Mouse (Mus musculus) liver, embryonic 14.5 days (tissue): ENCODE data around the gene Atp7b. TPM values are rescaled to one million over a fixed set of nuclear protein-coding genes. Genes with fewer than 3 reads are reported as not detected.

ENCODE experiments used
- ATAC-seq: fragments of 200-750 bp; cut with Nextera tagmentation; 2 replicates; pipeline ENCODE4 v1.8.0; 2017; ENCODE audit warnings: moderate number of reproducible peaks, mild to moderate bottlenecking, moderate library complexity; ENCODE audit not compliant: insufficient read depth
- DNase-seq, 3 experiments: peaks; one replicate each; pipeline ENCODE4 v3.0.0-alpha.2; 2012 to 2013; ENCODE audit warnings: low read depth in 3 of 3, low spot score in 3 of 3
- H3K27ac ChIP-seq: fragments of 300-500 bp; sonication (generic); 2 replicates; pipeline ENCODE4 v1.5.1; 2014; ENCODE audit warnings: moderate library complexity, mild to moderate bottlenecking, control low read depth, inconsistent platforms
- H3K27me3 ChIP-seq: fragments of 300-500 bp; sonication (generic); 2 replicates; pipeline ENCODE4 v1.6.1; 2014; ENCODE audit warnings: mild to moderate bottlenecking, low read length, moderate library complexity; ENCODE audit not compliant: control insufficient read depth, insufficient read depth
- H3K36me3 ChIP-seq: fragments of 300-500 bp; sonication (generic); replicated peaks from 2 replicates; pipeline ENCODE4 v1.6.1; 2014; ENCODE audit warnings: low read depth; ENCODE audit not compliant: control insufficient read depth, insufficient read depth
- H3K4me1 ChIP-seq, 2 experiments: fragments of 200-500 bp in 1 of 2; fragments of 300-500 bp in 1 of 2; sonication (generic) in 1 of 2; replicated peaks; 2 replicates each; pipeline ENCODE4 v1.6.1; 2012 to 2014; ENCODE audit warnings: antibody characterized with exemption in 1 of 2, inconsistent platforms in 1 of 2, low read length in 1 of 2; ENCODE audit not compliant: control insufficient read depth in 2 of 2, insufficient read depth in 2 of 2
- H3K4me2 ChIP-seq: fragments of 300-500 bp; sonication (generic); 2 replicates; pipeline ENCODE4 v1.6.1; 2014; ENCODE audit warnings: low read depth, mild to moderate bottlenecking, control low read depth, moderate library complexity
- H3K4me3 ChIP-seq, 2 experiments: fragments of 200-500 bp in 1 of 2; fragments of 300-500 bp in 1 of 2; sonication (generic) in 1 of 2; 2 replicates each; pipeline ENCODE4 v1.5.1; 2012 to 2014; ENCODE audit warnings: low read depth in 2 of 2, low read length in 2 of 2, mild to moderate bottlenecking in 2 of 2, control low read depth in 1 of 2, inconsistent platforms in 1 of 2, moderate library complexity in 1 of 2; ENCODE audit not compliant: insufficient read depth in 1 of 2
- H3K9ac ChIP-seq: fragments of 300-500 bp; sonication (generic); replicated peaks from 2 replicates; pipeline ENCODE4 v1.6.1; 2014; ENCODE audit warnings: mild to moderate bottlenecking, control low read depth, moderate library complexity
- H3K9me3 ChIP-seq: fragments of 300-500 bp; sonication (generic); 2 replicates; pipeline ENCODE4 v1.6.1; 2016; ENCODE audit warnings: low read length, mixed read lengths; ENCODE audit not compliant: control insufficient read depth
- CTCF ChIP-seq: IDR thresholded peaks from 2 replicates; pipeline ENCODE4 v1.5.1; 2016; ENCODE audit warnings: antibody characterized with exemption, low read depth, control low read depth
- EP300 ChIP-seq: IDR thresholded peaks from 2 replicates; pipeline ENCODE4 v1.6.1; 2016; ENCODE audit warnings: antibody characterized with exemption, low read depth
- WGBS: fragments of 180-500 bp; shearing (Covaris S2); extraction: QIAGEN DNeasy Blood & Tissue Kit; methylation state at CpG from one replicate; pipeline ENCODE4 v1.1.7; 2014; ENCODE audit not compliant: insufficient replicate concordance; 5-methylcytosine and 5-hydroxymethylcytosine counted together
- polyA plus RNA-seq, 2 experiments: library from polyadenylated mRNA; depleted of rRNA in 1 of 2; stranded (reverse) in 1 of 2; unstranded in 1 of 2; fragments of >200 nt; fragmentation: Nextera tagmentation in 1 of 2; extraction: Ambion mirVana in 1 of 2; gene quantifications; 2 replicates each; pipeline versions ENCODE4 v1.2.1 to v1.2.3; 2012 to 2014

Gene Atp7b
- polyA plus RNA-seq, 2 experiments: 9.4 to 10.4 TPM

DNA sequence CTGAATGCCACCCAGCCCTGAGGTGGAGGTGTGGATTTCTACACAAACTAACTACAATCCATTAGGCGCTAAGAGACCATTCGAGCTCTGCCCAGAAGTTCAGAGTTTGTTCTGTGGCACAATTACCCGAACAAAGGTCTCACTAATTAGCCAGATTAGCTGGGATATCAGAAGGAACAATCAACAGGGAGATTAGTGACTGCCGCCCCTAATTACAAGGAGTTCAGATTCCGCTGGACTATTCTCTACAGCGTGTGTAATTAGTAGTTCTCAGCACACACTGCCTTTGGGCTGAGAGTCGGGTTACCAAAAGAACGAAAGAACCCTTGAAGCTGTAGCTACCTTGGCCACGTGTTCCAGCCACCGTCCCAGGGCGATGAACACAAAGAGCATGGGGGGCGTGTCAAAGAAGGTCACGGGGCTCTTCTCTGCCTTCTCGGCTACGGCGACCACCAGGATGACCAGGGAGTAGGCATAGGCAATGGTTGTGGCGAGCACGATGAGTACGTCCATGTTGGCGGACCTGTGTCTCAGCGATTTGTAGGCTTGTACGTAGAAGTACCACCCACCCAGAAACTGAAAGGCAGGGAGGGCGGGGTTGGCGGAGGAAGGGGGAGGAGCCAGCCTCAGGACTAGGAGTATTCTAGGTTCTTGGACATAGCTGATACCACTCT is 46.9 kb downstream of the Atp7b start:
- TF ChIP-seq EP300: no peak
- no peak for TF ChIP-seq CTCF
- Histone ChIP-seq H3K27ac (no peak overlapping the region), H3K4me3 (no peak overlapping the region), H3K9me3 (no peaks in the 10 kb centered on the region), H3K36me3 (peaks cover 40% of the 10 kb centered on the region), H3K27me3 (no peaks in the 10 kb centered on the region), H3K4me1 (no peaks in the 10 kb centered on the region), H3K4me2 (no peak overlapping the region), H3K9ac (no peak overlapping the region)
- DNase-seq (no peak), ATAC-seq (no peak)
- WGBS: 76% methylated on average over 24 of the region's 24 CpGs

DNA sequence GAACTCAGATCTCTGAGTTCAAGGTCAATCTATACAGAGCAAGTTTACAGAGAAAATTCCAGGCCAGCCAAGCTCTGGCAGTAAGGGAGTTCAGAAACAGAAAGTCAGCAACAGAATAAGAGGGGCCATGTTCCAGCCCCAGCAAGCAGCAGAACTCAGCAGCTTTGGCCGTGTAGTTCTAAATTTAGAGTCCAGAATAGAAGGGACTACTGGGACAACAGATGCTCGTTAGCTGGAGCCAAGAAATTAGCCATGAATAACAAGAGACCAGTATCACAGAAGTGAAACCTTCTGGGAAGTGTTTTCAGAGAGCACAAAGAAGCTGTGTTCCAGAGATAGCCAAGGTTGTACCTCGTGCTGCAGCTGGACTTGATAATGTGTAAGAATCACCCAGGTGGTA is 50.7 kb downstream of the Atp7b start:
- 55% methylated on average over 3 of the region's 3 CpGs for WGBS

DNA sequence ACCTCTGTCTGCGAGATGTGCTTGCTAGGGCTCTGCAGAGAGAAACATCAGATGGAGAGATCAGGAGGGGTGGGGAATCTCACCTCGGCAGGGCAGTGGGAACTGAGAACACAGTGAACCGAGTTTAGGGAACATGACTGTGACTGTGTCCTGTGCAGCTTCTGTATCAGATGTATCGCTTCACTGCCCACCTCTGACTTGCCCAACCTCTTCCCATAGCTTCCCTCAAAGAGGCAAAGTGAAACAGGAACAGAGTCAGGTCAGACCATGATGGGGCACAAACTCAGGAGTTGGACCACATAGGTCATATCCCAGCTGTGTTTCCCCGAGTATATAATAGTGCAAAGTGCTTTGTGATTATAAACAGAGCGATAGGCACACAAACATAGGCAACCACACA is 53.7 kb downstream of the Atp7b start:
- Histone ChIP-seq H3K9me3 (no peaks in the 10 kb centered on the region), H3K36me3 (peaks cover 29% of the 10 kb centered on the region), H3K27ac (no peak overlapping the region), H3K27me3 (no peaks in the 10 kb centered on the region), H3K4me2 (no peak overlapping the region), H3K4me1 (no peaks in the 10 kb centered on the region), H3K4me3 (no peak overlapping the region), H3K9ac (no peak overlapping the region)
- WGBS: 66% methylated on average over 6 of the region's 6 CpGs
- ATAC-seq: no peak
- DNase-seq: no peak
- TF ChIP-seq CTCF (no peak), EP300 (no peak)

More for the DNA sequence above, 50.7 kb downstream of the Atp7b start:
- Histone ChIP-seq H3K4me1 (no peaks in the 10 kb centered on the region), H3K4me2 (no peak overlapping the region), H3K4me3 (no peak overlapping the region), H3K9ac (no peak overlapping the region), H3K27ac (no peak overlapping the region), H3K9me3 (no peaks in the 10 kb centered on the region), H3K36me3 (peaks cover 42% of the 10 kb centered on the region), H3K27me3 (no peaks in the 10 kb centered on the region)
- no peak for TF ChIP-seq EP300
- TF ChIP-seq CTCF: no peak
- no peak for DNase-seq
- no peak for ATAC-seq

DNA sequence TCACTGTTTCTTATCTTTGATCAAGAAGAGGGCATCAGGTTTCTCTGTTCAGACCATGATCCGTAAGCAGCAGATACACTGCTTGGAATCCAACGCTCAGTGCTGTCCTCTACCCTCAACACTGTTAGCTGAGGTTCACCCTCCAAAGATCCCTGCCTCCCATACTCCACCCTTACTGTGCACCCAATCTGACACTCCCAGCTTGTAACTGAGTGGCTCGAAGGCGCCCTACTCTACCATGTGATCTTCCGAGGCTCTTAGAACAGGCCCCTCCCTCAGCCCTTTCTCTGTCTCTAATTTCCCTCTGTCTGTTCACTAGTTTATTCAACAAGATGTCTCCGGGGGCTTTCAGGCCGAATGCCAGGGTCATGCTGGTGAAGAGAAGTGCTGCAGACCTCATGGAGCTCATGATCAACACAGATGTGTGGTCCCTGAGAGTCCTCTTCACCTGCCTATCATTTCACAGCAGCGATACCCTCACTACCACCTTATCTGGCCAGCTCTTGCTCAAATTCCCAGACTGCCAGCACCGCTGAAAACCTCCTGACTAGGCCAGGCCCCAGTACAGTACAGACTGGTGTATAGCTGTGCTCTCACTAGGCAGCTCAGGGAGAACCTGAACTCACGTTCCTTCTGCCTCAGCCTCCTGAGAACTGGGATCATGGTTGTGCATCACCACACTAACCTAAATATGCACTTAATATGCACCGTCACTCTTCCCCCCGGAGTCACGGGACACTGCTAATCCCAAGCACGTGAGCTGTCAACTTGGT is 55.2 kb downstream of the Atp7b start:
- WGBS: 73% methylated on average over 14 of the region's 14 CpGs
- no peaks in the 10 kb centered on the region for H3K9me3 ChIP-seq
- H3K36me3 ChIP-seq: peaks cover 16% of the 10 kb centered on the region; the same call in 1 of the 2 replicates
- TF ChIP-seq EP300 (no peak), CTCF (no peak)
- ATAC-seq (no peak; the same call in 1 of the 2 replicates), DNase-seq (no peak)
- H3K27me3 ChIP-seq: no peaks in the 10 kb centered on the region
- H3K9ac ChIP-seq: no peak overlapping the region
- no peak overlapping the region for H3K27ac ChIP-seq
- no peak overlapping the region for H3K4me2 ChIP-seq
- H3K4me3 ChIP-seq: no peak overlapping the region
- H3K4me1 ChIP-seq: no peaks in the 10 kb centered on the region

DNA sequence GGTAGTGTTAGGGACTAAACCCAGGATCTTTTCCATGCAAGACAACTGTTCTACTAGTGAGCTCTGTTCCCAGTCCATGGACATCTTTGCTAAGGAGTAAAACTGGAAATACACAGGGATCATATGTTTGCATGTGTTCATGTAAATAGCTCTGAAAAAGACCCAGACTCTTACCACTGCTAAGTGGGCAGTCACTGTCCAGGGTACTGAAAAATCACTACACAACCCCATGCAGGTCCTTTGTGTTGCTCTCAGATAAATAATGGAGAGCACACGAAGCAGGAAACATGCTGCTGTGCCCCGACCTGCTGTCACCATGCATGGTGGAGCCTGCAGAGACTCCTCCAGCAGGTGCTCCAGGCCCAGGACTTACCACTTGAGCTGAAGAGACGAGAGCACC is 64.9 kb downstream of the Atp7b start:
- no peak overlapping the region for H3K4me2 ChIP-seq
- TF ChIP-seq CTCF (no peak), EP300 (no peak)
- H3K4me3 ChIP-seq: no peak overlapping the region
- 39% methylated on average over 3 of the region's 3 CpGs for WGBS
- ATAC-seq (no peak), DNase-seq (no peak)
- H3K27ac ChIP-seq: no peak overlapping the region
- H3K4me1 ChIP-seq: no peaks in the 10 kb centered on the region
- H3K36me3 ChIP-seq: peaks cover 17% of the 10 kb centered on the region
- no peaks in the 10 kb centered on the region for H3K27me3 ChIP-seq
- no peak overlapping the region for H3K9ac ChIP-seq
- H3K9me3 ChIP-seq: no peaks in the 10 kb centered on the region
